Comparison of ENCODE assay signal across 9 mouse cellular contexts in genomic region chr2:32881723-32882122, GRCm38 (mm10). TPM values are rescaled to one million over a fixed set of nuclear protein-coding genes. Genes with fewer than 3 reads are reported as not detected.
DNase-seq lines count a peak whose midpoint lies in the region; ATAC-seq and TF ChIP-seq lines count a peak whose summit lies in the region.
"Had no signal": no experiment of that assay in that cellular context is flagged by ENCODE, and none has a peak within 500 bp of the region (broad histone marks: within the 10 kb centered on the region; RNA-seq: fewer than 3 reads in every experiment).

No protein-coding gene starts in this region.

- no peak for TF ChIP-seq CTCF in hindbrain, postnatal 0 days (IDR thresholded peaks at IDR 0.05; ENCODE audit: low read depth)

- H3K79me2 ChIP-seq in myocyte (ENCODE audit: control insufficient read depth, insufficient read depth), result peaks cover 83% of the 10 kb centered on the region

- H3K27ac ChIP-seq in forebrain, embryonic 12.5 days, result peak overlapping the region; percentile 16; the same call in 1 of the 2 replicates
- no peak overlapping the region for H3K27ac ChIP-seq in forebrain, embryonic 11.5 days (ENCODE audit: low read depth, low read length)
- peak overlapping the region; percentile 49 for H3K27ac ChIP-seq in hindbrain, postnatal 0 days

- no peak for DNase-seq in forebrain, embryonic 11.5 days (ENCODE audit: low spot score)
- peak; percentile 88 for DNase-seq in adrenal gland, postnatal 14 days
- DNase-seq in gastrocnemius, postnatal 25 days, result peak; percentile 63
- peak; percentile 63 for DNase-seq in hindbrain, postnatal 0 days (ENCODE audit: low spot score)
- DNase-seq in liver, result peak; percentile 62
- no peak for DNase-seq in yolk sac, embryonic 10.5 days (ENCODE audit: low spot score)

- H3K9me3 ChIP-seq in forebrain, embryonic 12.5 days, result no peaks in the 10 kb centered on the region
- H3K9me3 ChIP-seq in forebrain, embryonic 11.5 days (ENCODE audit: control insufficient read depth, low read length), result no peaks in the 10 kb centered on the region
- no peaks in the 10 kb centered on the region for H3K9me3 ChIP-seq in hindbrain, postnatal 0 days (ENCODE audit: low read length)
- H3K9me3 ChIP-seq: G1E had no signal

- H3K36me3 ChIP-seq in forebrain, embryonic 12.5 days (replicated peaks), result no peaks in the 10 kb centered on the region
- H3K36me3 ChIP-seq in forebrain, embryonic 11.5 days (ENCODE audit: control insufficient read depth, insufficient read depth, low read length), result no peaks in the 10 kb centered on the region
- H3K36me3 ChIP-seq in hindbrain, postnatal 0 days (ENCODE audit: insufficient read depth, low read length), result no peaks in the 10 kb centered on the region
- no peaks in the 10 kb centered on the region for H3K36me3 ChIP-seq in myocyte (ENCODE audit: control insufficient read depth, insufficient read depth)
- H3K36me3 ChIP-seq: G1E had no signal

- no peak for ATAC-seq in forebrain, embryonic 12.5 days (ENCODE audit: low FRiP score)
- ATAC-seq in forebrain, embryonic 11.5 days (replicated peaks; ENCODE audit: low FRiP score), result no peak
- no peak for ATAC-seq in hindbrain, postnatal 0 days

- 53% methylated on average over 3 of the region's 3 CpGs for WGBS in forebrain, embryonic 12.5 days
- WGBS in forebrain, embryonic 11.5 days, result 52% methylated on average over 3 of the region's 3 CpGs
- WGBS in hindbrain, postnatal 0 days, result 38% methylated on average over 3 of the region's 3 CpGs

- TF ChIP-seq POLR2A in myocyte (IDR thresholded peaks at IDR 0.05; ENCODE audit: insufficient read length, low read depth), result peak; percentile 50

- H3K27me3 ChIP-seq in forebrain, embryonic 12.5 days, result peaks cover 9% of the 10 kb centered on the region; the same call in 1 of the 2 replicates
- no peaks in the 10 kb centered on the region for H3K27me3 ChIP-seq in forebrain, embryonic 11.5 days (ENCODE audit: control insufficient read depth, insufficient read depth, low read length)
- H3K27me3 ChIP-seq in hindbrain, postnatal 0 days (ENCODE audit: insufficient read depth, low read length), result no peaks in the 10 kb centered on the region
- H3K27me3 ChIP-seq in myocyte (ENCODE audit: control insufficient read depth, insufficient read depth, insufficient read length), result no peaks in the 10 kb centered on the region

- H3K4me3 ChIP-seq in forebrain, embryonic 12.5 days (replicated peaks), result no peak overlapping the region
- H3K4me3 ChIP-seq in forebrain, embryonic 11.5 days (ENCODE audit: low read depth, low read length), result no peak overlapping the region
- no peak overlapping the region for H3K4me3 ChIP-seq in hindbrain, postnatal 0 days (ENCODE audit: low read length)
- peak overlapping the region; percentile 96 for H3K4me3 ChIP-seq in myocyte

- H3K4me1 ChIP-seq in forebrain, embryonic 12.5 days, result peaks cover 49% of the 10 kb centered on the region
- H3K4me1 ChIP-seq in forebrain, embryonic 11.5 days (replicated peaks; ENCODE audit: control insufficient read depth, insufficient read depth, low read length), result peaks cover 9% of the 10 kb centered on the region; the same call in 1 of the 2 replicates
- peaks cover 39% of the 10 kb centered on the region for H3K4me1 ChIP-seq in hindbrain, postnatal 0 days (ENCODE audit: insufficient read depth, low read length)

- H3ac ChIP-seq in myocyte (ENCODE audit: control insufficient read depth, insufficient read length), result no peak overlapping the region

- no peak overlapping the region for H3K9ac ChIP-seq in forebrain, embryonic 12.5 days
- no peak overlapping the region for H3K9ac ChIP-seq in forebrain, embryonic 11.5 days (ENCODE audit: low read length)
- H3K9ac ChIP-seq in hindbrain, postnatal 0 days (replicated peaks; ENCODE audit: low read length), result no peak overlapping the region

- H3K4me2 ChIP-seq in forebrain, embryonic 12.5 days, result no peak overlapping the region
- no peak overlapping the region for H3K4me2 ChIP-seq in forebrain, embryonic 11.5 days (ENCODE audit: low read depth, low read length, severe bottlenecking)
- no peak overlapping the region for H3K4me2 ChIP-seq in hindbrain, postnatal 0 days (ENCODE audit: low read depth, low read length)
- peak overlapping the region; percentile 92 for H3K4me2 ChIP-seq in myocyte (ENCODE audit: low read depth)

TF ChIP-seq in myocyte, 11 proteins besides CTCF, POLR2A, EP300 and RAD21:
- TF ChIP-seq REST (IDR thresholded peaks at IDR 0.05; ENCODE audit: insufficient read depth, insufficient read length) (no peak), POLR2AphosphoS2 (IDR thresholded peaks at IDR 0.05; ENCODE audit: insufficient read length, low read depth) (peak; percentile 36), USF1 (IDR thresholded peaks at IDR 0.05; ENCODE audit: low read depth) (peak; percentile 95)

RNA-seq across cellular contexts. Expression of gene Fam129b, which starts 5.8 kb away (rescaled TPM):
- 24.6 and 27.3 TPM in 2 replicates for polyA plus RNA-seq in forebrain, embryonic 12.5 days (2016; fragmentation: Nextera tagmentation; extraction: Ambion mirVana)
- polyA plus RNA-seq in forebrain, embryonic 11.5 days (2014; fragmentation: Nextera tagmentation; extraction: Ambion mirVana), result 13.8 and 15.4 TPM in 2 replicates
- total RNA-seq in adrenal gland, postnatal 14 days (2021), result 22.0 and 23.1 TPM in 2 replicates
- total RNA-seq in gastrocnemius, postnatal 25 days (2021), result 10 to 100 TPM in 1 of 2 experiments, 1 to 10 TPM in 1; 8.1 to 12.4 TPM
- total RNA-seq in hindbrain, postnatal 0 days (2014; rRNA removed), result 49.8 and 52.7 TPM in 2 replicates
- polyA plus RNA-seq in hindbrain, postnatal 0 days (2015; fragmentation: Nextera tagmentation; extraction: Ambion mirVana), result 20.8 and 23.5 TPM in 2 replicates
- polyA plus RNA-seq in myocyte (2012; fragmentation: generic; extraction: Trizol), result 204 TPM

RNA-seq across cellular contexts. Expression of gene Stxbp1, which starts 34.7 kb away (rescaled TPM):
- polyA plus RNA-seq in forebrain, embryonic 12.5 days (2016; fragmentation: Nextera tagmentation; extraction: Ambion mirVana), result 68.5 and 73.5 TPM in 2 replicates
- polyA plus RNA-seq in forebrain, embryonic 11.5 days (2014; fragmentation: Nextera tagmentation; extraction: Ambion mirVana), result 44.0 and 44.6 TPM in 2 replicates
- 25.2 and 26.4 TPM in 2 replicates for total RNA-seq in adrenal gland, postnatal 14 days (2021)
- total RNA-seq in gastrocnemius, postnatal 25 days (2021), result 1 to 10 TPM; 2.7 to 3.8 TPM
- 142 and 149 TPM in 2 replicates for total RNA-seq in hindbrain, postnatal 0 days (2014; rRNA removed)
- 318 and 348 TPM in 2 replicates for polyA plus RNA-seq in hindbrain, postnatal 0 days (2015; fragmentation: Nextera tagmentation; extraction: Ambion mirVana)
- polyA plus RNA-seq in myocyte (2012; fragmentation: generic; extraction: Trizol), result 32.2 TPM

Comparison
In these comparisons a context has a peak if more than half of its experiments do, and no peak if none do; other contexts are left out.
1. DNase-seq: peak in adrenal gland, postnatal 14 days (single experiment), gastrocnemius, postnatal 25 days (single experiment), hindbrain, postnatal 0 days (single experiment) and liver (single experiment); none in forebrain, embryonic 11.5 days (single experiment) and yolk sac, embryonic 10.5 days (single experiment).